Mouse (Mus musculus) embryonic facial prominence, embryonic 15.5 days (tissue): ENCODE measurements around the gene Olfr492. TPM values are rescaled to one million over a fixed set of nuclear protein-coding genes. Genes with fewer than 3 reads are reported as not detected.

Experiments
- ATAC-seq: fragments of 200-750 bp; cut with Nextera tagmentation; 2 replicates; pipeline ENCODE4 v1.8.0; 2017; ENCODE audit warnings: low read depth, moderate TSS enrichment; ENCODE audit not compliant: insufficient number of reproducible peaks, low FRiP score, low TSS enrichment
- H3K27ac ChIP-seq: fragments of 300-500 bp; sonication (generic); replicated peaks from 2 replicates; pipeline ENCODE4 v1.5.1; 2015; ENCODE audit warnings: mild to moderate bottlenecking, inconsistent platforms
- H3K27me3 ChIP-seq: fragments of 300-500 bp; sonication (generic); 2 replicates; pipeline ENCODE4 v1.6.1; 2015; ENCODE audit warnings: inconsistent platforms
- H3K36me3 ChIP-seq: fragments of 300-500 bp; sonication (generic); 2 replicates; pipeline ENCODE4 v1.6.1; 2015; ENCODE audit warnings: mild to moderate bottlenecking, inconsistent platforms
- H3K4me1 ChIP-seq: fragments of 300-500 bp; sonication (generic); 2 replicates; pipeline ENCODE4 v1.6.1; 2015; ENCODE audit warnings: inconsistent platforms
- H3K4me2 ChIP-seq: fragments of 300-500 bp; sonication (generic); replicated peaks from 2 replicates; pipeline ENCODE4 v1.6.1; 2015; ENCODE audit warnings: mild to moderate bottlenecking, inconsistent platforms
- H3K4me3 ChIP-seq: fragments of 300-500 bp; sonication (generic); replicated peaks from 2 replicates; pipeline ENCODE4 v1.5.1; 2015; ENCODE audit warnings: mild to moderate bottlenecking, inconsistent platforms
- H3K9ac ChIP-seq: fragments of 300-500 bp; sonication (generic); 2 replicates; pipeline ENCODE4 v1.6.1; 2015; ENCODE audit warnings: inconsistent platforms
- H3K9me3 ChIP-seq: fragments of 300-500 bp; sonication (generic); replicated peaks from 2 replicates; pipeline ENCODE4 v1.6.1; 2016; ENCODE audit warnings: inconsistent platforms
- WGBS: fragments of 180-500 bp; shearing (Covaris S2); methylation state at CpG from one replicate; pipeline ENCODE4 v1.1.7; 2015; 5-methylcytosine and 5-hydroxymethylcytosine counted together
- polyA plus RNA-seq: library from polyadenylated mRNA; unstranded; fragments of >200 nt; fragmentation: Nextera tagmentation; extraction: Ambion mirVana; gene quantifications from 2 replicates; pipeline ENCODE4 v1.2.1, GENCODE M21; 2015

Olfr492 gene
- 0.17 TPM in 1 of 2 replicates, not detected in the other for polyA plus RNA-seq

GRCm38 (mm10) chr7:108323574-108323973 is at the start of gene Olfr492:
Gene Olfr492 (minus strand): TSS chr7:108323674.
- H3K27ac ChIP-seq, result no peak within 1 kb of the TSS
- H3K4me2 ChIP-seq, result no peak within 1 kb of the TSS
- H3K9me3 ChIP-seq, result no peaks in the 10 kb centered on the region
- no peaks in the 10 kb centered on the region for H3K36me3 ChIP-seq
- no peaks in the 10 kb centered on the region for H3K27me3 ChIP-seq
- ATAC-seq, result no peak
- H3K4me3 ChIP-seq, result no peak within 1 kb of the TSS
- H3K9ac ChIP-seq, result no peak within 1 kb of the TSS
- no peaks in the 10 kb centered on the region for H3K4me1 ChIP-seq
- 78% methylated on average over 2 of the region's 2 CpGs for WGBS

GRCm38 (mm10) chr7:108365035-108365434 is 41.6 kb upstream of the Olfr492 start, which contains the start of gene Olfr494:
Gene Olfr494 (plus strand): TSS chr7:108365335.
- H3K27me3 ChIP-seq, result no peaks in the 10 kb centered on the region
- no peaks in the 10 kb centered on the region for H3K36me3 ChIP-seq
- ATAC-seq, result no peak
- no peaks in the 10 kb centered on the region for H3K9me3 ChIP-seq
- no peak within 1 kb of the TSS for H3K4me2 ChIP-seq
- 77% methylated on average over 3 of the region's 3 CpGs for WGBS
- no peak within 1 kb of the TSS for H3K4me3 ChIP-seq
- H3K27ac ChIP-seq, result no peak within 1 kb of the TSS
- no peak within 1 kb of the TSS for H3K9ac ChIP-seq
- no peaks in the 10 kb centered on the region for H3K4me1 ChIP-seq

- no peaks in the 10 kb centered on the region for H3K4me1 ChIP-seq
- H3K9me3 ChIP-seq, result no peaks in the 10 kb centered on the region
- WGBS, result 60% methylated on average over 1 of the region's 1 CpGs
- H3K36me3 ChIP-seq, result no peaks in the 10 kb centered on the region
- no peak within 1 kb of the TSS for H3K9ac ChIP-seq
- H3K4me3 ChIP-seq, result no peak within 1 kb of the TSS
- H3K4me2 ChIP-seq, result no peak within 1 kb of the TSS
- no peak within 1 kb of the TSS for H3K27ac ChIP-seq
- no peaks in the 10 kb centered on the region for H3K27me3 ChIP-seq
- ATAC-seq, result no peak
Observed at GRCm38 (mm10) chr7:108346879-108347278, 23.4 kb upstream of the Olfr492 start, which contains the start of gene Olfr493. Gene Olfr493 (minus strand): TSS chr7:108346979.

GRCm38 (mm10) chr7:108313151-108313550 is 10.3 kb downstream of the Olfr492 start, which contains the start of gene Olfr491:
Gene Olfr491 (plus strand): TSS chr7:108313451.
- H3K4me1 ChIP-seq, result no peaks in the 10 kb centered on the region
- no peak within 1 kb of the TSS for H3K9ac ChIP-seq
- no peak within 1 kb of the TSS for H3K4me2 ChIP-seq
- H3K9me3 ChIP-seq, result no peaks in the 10 kb centered on the region
- ATAC-seq, result no peak
- H3K4me3 ChIP-seq, result no peak within 1 kb of the TSS
- H3K36me3 ChIP-seq, result no peaks in the 10 kb centered on the region
- WGBS, result 83% methylated on average over 1 of the region's 1 CpGs
- no peaks in the 10 kb centered on the region for H3K27me3 ChIP-seq
- H3K27ac ChIP-seq, result no peak within 1 kb of the TSS

GRCm38 (mm10) chr7:108288834-108289233 is 34.6 kb downstream of the Olfr492 start, which contains the start of gene Olfr490:
Gene Olfr490 (minus strand): TSS chr7:108288934.
- H3K4me3 ChIP-seq, result no peak within 1 kb of the TSS
- H3K4me1 ChIP-seq, result no peaks in the 10 kb centered on the region
- H3K36me3 ChIP-seq, result no peaks in the 10 kb centered on the region
- ATAC-seq, result no peak
- H3K27ac ChIP-seq, result no peak within 1 kb of the TSS
- no peak within 1 kb of the TSS for H3K4me2 ChIP-seq
- no peak within 1 kb of the TSS for H3K9ac ChIP-seq
- H3K9me3 ChIP-seq, result no peaks in the 10 kb centered on the region
- H3K27me3 ChIP-seq, result no peaks in the 10 kb centered on the region

Other genes starting within 250 kb of the Olfr492 start
- 0.59 and 0.88 TPM in 2 replicates for gene Olfr481, start 243.8 kb downstream of the Olfr492 start, polyA plus RNA-seq
- gene Olfr482, start 226.1 kb downstream of the Olfr492 start, polyA plus RNA-seq, result 0.12 TPM in 1 of 2 replicates, not detected in the other
- gene Olfr483, start 222.8 kb downstream of the Olfr492 start, polyA plus RNA-seq, result 0.11 TPM in 1 of 2 replicates, not detected in the other
- gene Olfr484, start 196.2 kb downstream of the Olfr492 start, polyA plus RNA-seq, result 0.15 TPM in 1 of 2 replicates, not detected in the other
- 0.30 and 0.69 TPM in 2 replicates for gene Olfr485, start 163.8 kb downstream of the Olfr492 start, polyA plus RNA-seq
- not detected in 2 replicates for gene Olfr486, start 150.9 kb downstream of the Olfr492 start, polyA plus RNA-seq
- 0.29 TPM in 1 of 2 replicates, not detected in the other for gene Olfr487, start 109.0 kb downstream of the Olfr492 start, polyA plus RNA-seq
- 0.04 and 0.24 TPM in 2 replicates for gene Olfr488, start 65.3 kb downstream of the Olfr492 start, polyA plus RNA-seq
- not detected in 2 replicates for gene Olfr490, start 34.7 kb downstream of the Olfr492 start, polyA plus RNA-seq
- gene Olfr491, start 10.2 kb downstream of the Olfr492 start, polyA plus RNA-seq, result 0.12 TPM in 1 of 2 replicates, not detected in the other
- gene Olfr493, start 23.3 kb upstream of the Olfr492 start, polyA plus RNA-seq, result not detected in 2 replicates
- 0.23 TPM in 1 of 2 replicates, not detected in the other for gene Olfr494, start 41.7 kb upstream of the Olfr492 start, polyA plus RNA-seq
- 0.14 TPM in 1 of 2 replicates, not detected in the other for gene Olfr495, start 69.5 kb upstream of the Olfr492 start, polyA plus RNA-seq
- gene Olfr497, start 96.7 kb upstream of the Olfr492 start, polyA plus RNA-seq, result not detected in 2 replicates
- gene Olfr498, start 141.7 kb upstream of the Olfr492 start, polyA plus RNA-seq, result 0.09 and 0.13 TPM in 2 replicates
- not detected in 2 replicates for gene Olfr502, start 201.4 kb upstream of the Olfr492 start, polyA plus RNA-seq
- gene Olfr503, start 220.9 kb upstream of the Olfr492 start, polyA plus RNA-seq, result not detected in 2 replicates
- gene Olfr504, start 242.1 kb upstream of the Olfr492 start, polyA plus RNA-seq, result not detected in 2 replicates